Mouse (Mus musculus) left cerebral cortex, adult 2 months (tissue): ENCODE data around the gene Ddah1. TPM values are rescaled to one million over a fixed set of nuclear protein-coding genes. Genes with fewer than 3 reads are reported as not detected.

ENCODE experiments used
- DNase-seq, 2 experiments: peaks; one replicate each; pipeline ENCODE4 v3.0.0; 2021 to 2022; ENCODE audit warnings: low spot score in 2 of 2, mixed read lengths in 1 of 2; ENCODE audit errors: extremely low spot score in 1 of 2
- H3K27ac ChIP-seq: fragments of 200-600 bp; 2 replicates; pipeline ENCODE4 v1.8.1; 2022
- H3K4me3 ChIP-seq: fragments of 200-600 bp; 2 replicates; pipeline ENCODE4 v1.8.1; 2022
- CTCF ChIP-seq: fragments of 200-600 bp; IDR thresholded peaks from 2 replicates; pipeline ENCODE4 v1.8.1; 2022; ENCODE audit warnings: antibody characterized with exemption, mild to moderate bottlenecking, moderate library complexity
- intact Hi-C: fragments of 180-260 bp; cut with DNase I; formaldehyde crosslinking; loops from one replicate; pipeline ENCODE4 v1.15.1; 2025
- total RNA-seq, 2 experiments: library from RNA; stranded (reverse); gene quantifications; 2 replicates each; pipeline ENCODE4 v1.2.3; 2021

The Ddah1 gene
- total RNA-seq, 2 experiments from 2014 or later: 57.1 to 59.7 TPM

GRCm38 (mm10) chr3:145748626-145749025 lies 9.8 kb upstream of the Ddah1 start:
- no peak for DNase-seq
- TF ChIP-seq CTCF: no peak
- no peak overlapping the region for H3K27ac ChIP-seq
- no peak overlapping the region for H3K4me3 ChIP-seq
- intact Hi-C loops: no loop called here

- Histone ChIP-seq H3K4me3 (no peak overlapping the region), H3K27ac (no peak overlapping the region)
- no peak for DNase-seq
- intact Hi-C loops: no loop called here
- TF ChIP-seq CTCF: no peak
These were observed 2.0 kb upstream of the Ddah1 start for GRCm38 (mm10) chr3:145756457-145756856.

GRCm38 (mm10) chr3:145757177-145757576 lies 1.3 kb upstream of the Ddah1 start:
- no peak overlapping the region for H3K4me3 ChIP-seq
- intact Hi-C loops: no loop called here
- DNase-seq: no peak
- H3K27ac ChIP-seq: no peak overlapping the region
- TF ChIP-seq CTCF: no peak

GRCm38 (mm10) chr3:145757844-145758243 lies 631 bp upstream of the Ddah1 start:
- no peak for DNase-seq
- Histone ChIP-seq H3K4me3 (no peak overlapping the region; the same call in 1 of the 2 replicates), H3K27ac (no peak overlapping the region)
- no peak for TF ChIP-seq CTCF
- intact Hi-C loops: loop anchor here (2.0 kb wide), 1 partner anchor 105 kb away; no protein-coding TSS in a partner anchor

GRCm38 (mm10) chr3:145759379-145760209 lies 1.1 kb downstream of the Ddah1 start:
- intact Hi-C loops: loop anchor here (1.0 to 2.0 kb wide), 2 partner anchors 75 to 107 kb away; no protein-coding TSS in a partner anchor
- peak overlapping the region; percentile 84 for H3K27ac ChIP-seq
- no peak for TF ChIP-seq CTCF
- peak overlapping the region; percentile 77 for H3K4me3 ChIP-seq
- DNase-seq: peak; percentile 10 to 15

- DNase-seq: no peak
- H3K27ac ChIP-seq: no peak overlapping the region
- H3K4me3 ChIP-seq: no peak overlapping the region
- intact Hi-C loops: loop anchor here (1.0 kb wide), 1 partner anchor 74 kb away; no protein-coding TSS in a partner anchor
- TF ChIP-seq CTCF: no peak
These were observed 2.1 kb downstream of the Ddah1 start for GRCm38 (mm10) chr3:145760547-145760946.

GRCm38 (mm10) chr3:145761501-145762170 lies 3.2 kb downstream of the Ddah1 start:
- DNase-seq: no peak
- intact Hi-C loops: no loop called here
- H3K4me3 ChIP-seq: no peak overlapping the region
- TF ChIP-seq CTCF: no peak
- H3K27ac ChIP-seq: no peak overlapping the region

GRCm38 (mm10) chr3:145762957-145763641 lies 4.6 kb downstream of the Ddah1 start:
- intact Hi-C loops: no loop called here
- DNase-seq: no peak
- H3K27ac ChIP-seq: no peak overlapping the region
- TF ChIP-seq CTCF: no peak
- no peak overlapping the region for H3K4me3 ChIP-seq

GRCm38 (mm10) chr3:145763642-145763972 lies 5.1 kb downstream of the Ddah1 start:
- Histone ChIP-seq H3K27ac (no peak overlapping the region), H3K4me3 (no peak overlapping the region)
- no peak for TF ChIP-seq CTCF
- intact Hi-C loops: no loop called here
- no peak for DNase-seq

GRCm38 (mm10) chr3:145764416-145764815 lies 5.9 kb downstream of the Ddah1 start:
- TF ChIP-seq CTCF: no peak
- Histone ChIP-seq H3K27ac (no peak overlapping the region), H3K4me3 (no peak overlapping the region)
- intact Hi-C loops: no loop called here
- DNase-seq: no peak

GRCm38 (mm10) chr3:145768439-145768838 lies 10.0 kb downstream of the Ddah1 start:
- H3K4me3 ChIP-seq: no peak overlapping the region
- H3K27ac ChIP-seq: no peak overlapping the region
- DNase-seq: no peak
- TF ChIP-seq CTCF: no peak
- intact Hi-C loops: no loop called here

GRCm38 (mm10) chr3:145773384-145773783 lies 14.9 kb downstream of the Ddah1 start:
- no peak for TF ChIP-seq CTCF
- Histone ChIP-seq H3K4me3 (no peak overlapping the region), H3K27ac (no peak overlapping the region)
- no peak for DNase-seq
- intact Hi-C loops: no loop called here
